In genomic region chr5:38372369-38372768, GRCm38 (mm10) we compare ENCODE assay signal across 34 mouse cellular contexts. TPM values are rescaled to one million over a fixed set of nuclear protein-coding genes. Genes with fewer than 3 reads are reported as not detected.
DNase-seq lines count a peak whose midpoint lies in the region; ATAC-seq and TF ChIP-seq lines count a peak whose summit lies in the region.
"Had no signal": no experiment of that assay in that cellular context is flagged by ENCODE, and none has a peak within 500 bp of the region (broad histone marks: within the 10 kb centered on the region; RNA-seq: fewer than 3 reads in every experiment).

No protein-coding gene starts in this region.

- no peak overlapping the region for H3K9ac ChIP-seq in forebrain, postnatal 0 days
- no peak overlapping the region for H3K9ac ChIP-seq in forebrain, embryonic 14.5 days (ENCODE audit: low read length)
- H3K9ac ChIP-seq in lung, postnatal 0 days (replicated peaks; ENCODE audit: low read depth) = no peak overlapping the region
- no peak overlapping the region for H3K9ac ChIP-seq in embryonic facial prominence, embryonic 13.5 days
- H3K9ac ChIP-seq in stomach, postnatal 0 days (ENCODE audit: low read length) = no peak overlapping the region
- H3K9ac ChIP-seq: intestine, embryonic 15.5 days; limb, embryonic 13.5 days; liver, embryonic 12.5 days; lung, embryonic 15.5 days; neural tube, embryonic 15.5 days had no signal

- WGBS in forebrain, postnatal 0 days = 37% methylated on average over 5 of the region's 5 CpGs
- WGBS in forebrain, embryonic 14.5 days = 55% methylated on average over 5 of the region's 5 CpGs
- WGBS in lung, postnatal 0 days = 9% methylated on average over 5 of the region's 5 CpGs
- WGBS in embryonic facial prominence, embryonic 13.5 days = 11% methylated on average over 5 of the region's 5 CpGs
- 27% methylated on average over 5 of the region's 5 CpGs for WGBS in stomach, postnatal 0 days

- H3K9me3 ChIP-seq in forebrain, postnatal 0 days (ENCODE audit: low read length) = no peaks in the 10 kb centered on the region
- no peaks in the 10 kb centered on the region for H3K9me3 ChIP-seq in forebrain, embryonic 14.5 days (replicated peaks; ENCODE audit: control insufficient read depth, low read length)
- no peaks in the 10 kb centered on the region for H3K9me3 ChIP-seq in lung, postnatal 0 days (ENCODE audit: low read length)
- no peaks in the 10 kb centered on the region for H3K9me3 ChIP-seq in embryonic facial prominence, embryonic 13.5 days
- H3K9me3 ChIP-seq in stomach, postnatal 0 days (ENCODE audit: control insufficient read depth, low read length) = no peaks in the 10 kb centered on the region
- H3K9me3 ChIP-seq: heart, embryonic 10.5 days; hindbrain, embryonic 10.5 days; intestine, embryonic 15.5 days; limb, embryonic 13.5 days; liver, embryonic 12.5 days; lung, embryonic 15.5 days; neural tube, embryonic 15.5 days had no signal

- H3K4me2 ChIP-seq in forebrain, postnatal 0 days (ENCODE audit: low read depth) = no peak overlapping the region
- H3K4me2 ChIP-seq in forebrain, embryonic 14.5 days (ENCODE audit: low read length) = no peak overlapping the region
- H3K4me2 ChIP-seq in lung, postnatal 0 days (replicated peaks; ENCODE audit: low read depth, low read length) = no peak overlapping the region
- H3K4me2 ChIP-seq in embryonic facial prominence, embryonic 13.5 days = 0 out of 2 replicates have a peak overlapping the region, but pooled peaks have one; percentile 16
- H3K4me2 ChIP-seq in stomach, postnatal 0 days (replicated peaks; ENCODE audit: low read depth) = no peak overlapping the region
- H3K4me2 ChIP-seq: intestine, embryonic 15.5 days; limb, embryonic 13.5 days; liver, embryonic 12.5 days; lung, embryonic 15.5 days; midbrain, embryonic 11.5 days; neural tube, embryonic 15.5 days had no signal

- H3K27ac ChIP-seq in forebrain, postnatal 0 days (ENCODE audit: low read depth, low read length) = no peak overlapping the region
- H3K27ac ChIP-seq in forebrain, embryonic 14.5 days (ENCODE audit: low read depth, low read length) = no peak overlapping the region
- H3K27ac ChIP-seq in lung, postnatal 0 days (ENCODE audit: low read length) = no peak overlapping the region
- H3K27ac ChIP-seq in embryonic facial prominence, embryonic 13.5 days = 0 out of 2 replicates have a peak overlapping the region, but pooled peaks have one; percentile 5
- no peak overlapping the region for H3K27ac ChIP-seq in stomach, postnatal 0 days (replicated peaks)
- H3K27ac ChIP-seq: heart, embryonic 10.5 days; hindbrain, embryonic 10.5 days; intestine, embryonic 15.5 days; limb, embryonic 13.5 days; liver, embryonic 12.5 days; lung, embryonic 15.5 days; neural tube, embryonic 15.5 days had no signal

- TF ChIP-seq EP300 in lung, postnatal 0 days (IDR thresholded peaks at IDR 0.05) = no peak
- TF ChIP-seq EP300 in stomach, postnatal 0 days (optimal IDR thresholded peaks at IDR 0.05) = no peak

- H3K36me3 ChIP-seq in forebrain, postnatal 0 days (ENCODE audit: insufficient read depth) = no peaks in the 10 kb centered on the region
- H3K36me3 ChIP-seq in forebrain, embryonic 14.5 days (ENCODE audit: control insufficient read depth, insufficient read depth, low read length) = no peaks in the 10 kb centered on the region
- H3K36me3 ChIP-seq in lung, postnatal 0 days (ENCODE audit: insufficient read depth, low read length) = no peaks in the 10 kb centered on the region
- no peaks in the 10 kb centered on the region for H3K36me3 ChIP-seq in embryonic facial prominence, embryonic 13.5 days
- H3K36me3 ChIP-seq in stomach, postnatal 0 days (ENCODE audit: control insufficient read depth, insufficient read depth, low read length) = no peaks in the 10 kb centered on the region
- H3K36me3 ChIP-seq: heart, embryonic 10.5 days; hindbrain, embryonic 10.5 days; intestine, embryonic 15.5 days; limb, embryonic 13.5 days; liver, embryonic 12.5 days; lung, embryonic 15.5 days; neural tube, embryonic 15.5 days had no signal

- peak; percentile 32 for DNase-seq in forebrain, postnatal 0 days
- no peak for DNase-seq in forebrain, embryonic 14.5 days (ENCODE audit: low spot score)
- peak; percentile 10 for DNase-seq in lung, postnatal 0 days (ENCODE audit: low spot score)
- DNase-seq in lung, postnatal 10 days = no peak
- DNase-seq in testis, postnatal 10 days (ENCODE audit: low spot score) = no peak
- DNase-seq in stomach, postnatal 0 days (ENCODE audit: low spot score) = no peak
- DNase-seq: cerebellum, adult 2 months; cerebellum, postnatal 36 days; gastrocnemius, postnatal 10 days; kidney, adult 9 months; kidney, postnatal 36 days; right cerebral cortex, adult 18-20 months; right cerebral cortex, postnatal 4 days; thymus, adult 18-20 months; thymus, postnatal 4 days had no signal

- H3K27me3 ChIP-seq in forebrain, postnatal 0 days (ENCODE audit: insufficient read depth, low read length) = no peaks in the 10 kb centered on the region
- no peaks in the 10 kb centered on the region for H3K27me3 ChIP-seq in forebrain, embryonic 14.5 days (replicated peaks; ENCODE audit: control insufficient read depth, insufficient read depth, low read length)
- no peaks in the 10 kb centered on the region for H3K27me3 ChIP-seq in lung, postnatal 0 days (replicated peaks; ENCODE audit: insufficient read depth, low read length)
- H3K27me3 ChIP-seq in embryonic facial prominence, embryonic 13.5 days = no peaks in the 10 kb centered on the region
- no peaks in the 10 kb centered on the region for H3K27me3 ChIP-seq in stomach, postnatal 0 days (ENCODE audit: control insufficient read depth, insufficient read depth, low read length)
- H3K27me3 ChIP-seq: intestine, embryonic 15.5 days; limb, embryonic 13.5 days; liver, embryonic 12.5 days; lung, embryonic 15.5 days; neural tube, embryonic 15.5 days; Patski had no signal

- TF ChIP-seq CTCF in forebrain, postnatal 0 days (IDR thresholded peaks at IDR 0.05; ENCODE audit: low read depth) = no peak
- no peak for TF ChIP-seq CTCF in lung, postnatal 0 days (IDR thresholded peaks at IDR 0.05)
- TF ChIP-seq CTCF in stomach, postnatal 0 days (IDR thresholded peaks at IDR 0.05; ENCODE audit: low read depth) = no peak

- no peak overlapping the region for H3K4me3 ChIP-seq in forebrain, postnatal 0 days (ENCODE audit: low read depth, low read length)
- no peak overlapping the region for H3K4me3 ChIP-seq in forebrain, embryonic 14.5 days (ENCODE audit: low read depth, low read length)
- H3K4me3 ChIP-seq in lung, postnatal 0 days (ENCODE audit: low read depth, low read length) = no peak overlapping the region
- no peak overlapping the region for H3K4me3 ChIP-seq in embryonic facial prominence, embryonic 13.5 days
- no peak overlapping the region for H3K4me3 ChIP-seq in stomach, postnatal 0 days (ENCODE audit: low read depth, low read length)
- H3K4me3 ChIP-seq: heart, embryonic 10.5 days; hindbrain, embryonic 10.5 days; intestine, embryonic 15.5 days; limb, embryonic 13.5 days; liver, embryonic 12.5 days; lung, embryonic 15.5 days; neural tube, embryonic 15.5 days had no signal

- H3K4me1 ChIP-seq in forebrain, postnatal 0 days (ENCODE audit: insufficient read depth) = no peaks in the 10 kb centered on the region
- no peaks in the 10 kb centered on the region for H3K4me1 ChIP-seq in forebrain, embryonic 14.5 days (ENCODE audit: control insufficient read depth, insufficient read depth, low read length)
- no peaks in the 10 kb centered on the region for H3K4me1 ChIP-seq in lung, postnatal 0 days (ENCODE audit: insufficient read depth, low read depth, low read length)
- H3K4me1 ChIP-seq in embryonic facial prominence, embryonic 13.5 days = peaks cover 11% of the 10 kb centered on the region
- no peaks in the 10 kb centered on the region for H3K4me1 ChIP-seq in stomach, postnatal 0 days (replicated peaks; ENCODE audit: control insufficient read depth, insufficient read depth)
- H3K4me1 ChIP-seq: intestine, embryonic 15.5 days; neural tube, embryonic 15.5 days had no signal

- ATAC-seq in forebrain, postnatal 0 days = peak; percentile 66
- no peak for ATAC-seq in forebrain, embryonic 14.5 days
- ATAC-seq in lung, postnatal 0 days = no peak
- ATAC-seq in embryonic facial prominence, embryonic 13.5 days (ENCODE audit: insufficient number of reproducible peaks, insufficient read depth, low FRiP score, low TSS enrichment, low read depth) = no peak
- no peak for ATAC-seq in stomach, postnatal 0 days (ENCODE audit: low FRiP score, low TSS enrichment)
- ATAC-seq: hindbrain, embryonic 16.5 days; intestine, embryonic 15.5 days; liver, embryonic 12.5 days; Patski had no signal

RNA-seq across cellular contexts. Expression of gene Drd5, which starts 53.2 kb away (rescaled TPM):
- 0.69 and 2.9 TPM in 2 replicates for total RNA-seq in forebrain, postnatal 0 days (2014; rRNA removed)
- polyA plus RNA-seq in forebrain, postnatal 0 days (2015; fragmentation: Nextera tagmentation; extraction: Ambion mirVana) = 0.74 and 1.3 TPM in 2 replicates
- 0.14 and 0.17 TPM in 2 replicates for polyA plus RNA-seq in forebrain, embryonic 14.5 days (2014; fragmentation: Nextera tagmentation; extraction: Ambion mirVana)
- not detected in 2 replicates for polyA plus RNA-seq in lung, postnatal 0 days (2015; fragmentation: Nextera tagmentation; extraction: Ambion mirVana)
- polyA plus RNA-seq in embryonic facial prominence, embryonic 13.5 days (2015; fragmentation: Nextera tagmentation; extraction: Ambion mirVana) = 0.08 and 0.22 TPM in 2 replicates
- polyA plus RNA-seq in stomach, postnatal 0 days (2015; fragmentation: Nextera tagmentation; extraction: Ambion mirVana) = not detected in 2 replicates
- total RNA-seq: adrenal gland, adult 18-20 months; adrenal gland, postnatal 4 days; ES-E14; gastrocnemius, postnatal 10 days; granulocyte monocyte progenitor cell, adult 5-6 weeks; megakaryocyte progenitor cell, adult 5-6 weeks had no signal
- polyA plus RNA-seq: forebrain, embryonic 11.5 days; heart, embryonic 10.5 days; heart, postnatal 0 days; hindbrain, embryonic 10.5 days; intestine, embryonic 15.5 days; liver, embryonic 12.5 days; lung, embryonic 15.5 days; Patski; stomach, embryonic 14.5 days had no signal

Comparison
In these comparisons a context has a peak if more than half of its experiments do, and no peak if none do; other contexts are left out.
1. DNase-seq: peak in forebrain, postnatal 0 days (single experiment) and lung, postnatal 0 days (single experiment); none in forebrain, embryonic 14.5 days (single experiment), lung, postnatal 10 days (single experiment), testis, postnatal 10 days (single experiment) and stomach, postnatal 0 days (single experiment).